Mouse (Mus musculus) cerebellum, adult 2 months (tissue): ENCODE results near the gene Mnx1.

Experiments
- CTCF ChIP-seq: fragments of 200-500 bp; IDR thresholded peaks from 2 replicates; pipeline ENCODE4 v1.5.1; 2011; ENCODE audit warnings: low read depth, mild to moderate bottlenecking, control low read depth, low read length, moderate library complexity, borderline replicate concordance; ENCODE audit not compliant: insufficient read depth
- POLR2A ChIP-seq: fragments of 200-500 bp; IDR thresholded peaks from 2 replicates; pipeline ENCODE4 v1.6.1; 2011; ENCODE audit warnings: low read length, control low read depth, borderline replicate concordance; ENCODE audit not compliant: insufficient read depth

- TF ChIP-seq CTCF (no peak), POLR2A (no peak)
Measured at GRCm38 (mm10) chr5:29474246-29474960, 3.9 kb downstream of the Mnx1 start.
